Mouse (Mus musculus) stomach, postnatal 0 days (tissue): Measurements from ENCODE around the gene Nol9.

Experiments
- CTCF ChIP-seq: IDR thresholded peaks from 2 replicates; pipeline ENCODE4 v1.5.1; 2016; ENCODE audit warnings: antibody characterized with exemption, low read depth, mild to moderate bottlenecking, moderate library complexity
- EP300 ChIP-seq: optimal IDR thresholded peaks from 2 replicates; pipeline ENCODE3; 2016; ENCODE audit warnings: antibody characterized with exemption

DNA sequence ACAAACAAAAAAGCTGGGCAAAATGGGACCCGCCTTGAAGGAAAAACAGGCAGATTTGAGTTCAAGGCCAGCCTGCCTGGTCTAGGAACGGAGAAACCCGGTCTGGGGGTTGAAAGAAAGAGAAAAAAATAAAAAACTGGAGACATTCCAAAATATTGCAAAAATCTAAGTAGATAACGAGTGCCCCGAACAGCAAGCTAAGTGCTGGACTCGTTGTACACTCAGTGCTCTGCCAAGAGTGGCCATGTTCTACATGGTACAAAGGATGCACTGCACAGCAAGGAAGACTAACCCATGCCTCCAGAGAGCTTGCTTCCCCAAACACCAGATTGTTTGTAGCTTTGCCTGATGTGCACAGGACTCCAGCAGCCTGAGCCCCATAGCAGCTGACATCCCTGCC lies 46.1 kb upstream of the Nol9 start:
- TF ChIP-seq EP300 (no peak), CTCF (no peak)
